Mouse (Mus musculus): Measurements from ENCODE around the gene Crebbp.

Crebbp gene

GRCm38 (mm10) chr16:4040206-4040605 is 173.6 kb downstream of the Crebbp start:
- DNase-seq, result no peak

- DNase-seq, result no peak
Observed at GRCm38 (mm10) chr16:4037690-4038089, 176.1 kb downstream of the Crebbp start.

GRCm38 (mm10) chr16:4036807-4037206 is 177.0 kb downstream of the Crebbp start, which contains the start of gene Dnase1:
Gene Dnase1, plus strand, starts transcription at chr16:4036942.
- DNase-seq, result no peak

- no peak for DNase-seq
Observed at GRCm38 (mm10) chr16:4035575-4035974, 178.2 kb downstream of the Crebbp start.

- DNase-seq, result no peak
Observed at GRCm38 (mm10) chr16:4034476-4034875, 179.3 kb downstream of the Crebbp start.

GRCm38 (mm10) chr16:4033971-4034370 is 179.8 kb downstream of the Crebbp start:
- no peak for DNase-seq

- no peak for DNase-seq
Observed at GRCm38 (mm10) chr16:4032341-4032748, 181.5 kb downstream of the Crebbp start.

GRCm38 (mm10) chr16:4031441-4032274 is 182.1 kb downstream of the Crebbp start:
- no peak for DNase-seq

All from cerebellum, adult 8-10 months (tissue).